Mouse (Mus musculus) heart, embryonic 11.5 days (tissue): ENCODE results near the gene Iqsec1. TPM values are rescaled to one million over a fixed set of nuclear protein-coding genes. Genes with fewer than 3 reads are reported as not detected.

Experiments
- ATAC-seq: fragments of 200-750 bp; cut with Nextera tagmentation; replicated peaks from 2 replicates; pipeline ENCODE4 v1.8.0; 2017; ENCODE audit warnings: moderate library complexity; ENCODE audit not compliant: insufficient number of reproducible peaks, low FRiP score, low TSS enrichment
- H3K27ac ChIP-seq: fragments of 300-500 bp; sonication (generic); 2 replicates; pipeline ENCODE4 v1.5.1; 2014; ENCODE audit warnings: mild to moderate bottlenecking, low read depth, low read length
- H3K27me3 ChIP-seq: fragments of 300-500 bp; sonication (generic); 2 replicates; pipeline ENCODE4 v1.6.1; 2014; ENCODE audit warnings: mild to moderate bottlenecking, low read length, mixed read lengths; ENCODE audit not compliant: control insufficient read depth, insufficient read depth
- H3K36me3 ChIP-seq: fragments of 300-500 bp; sonication (generic); 2 replicates; pipeline ENCODE4 v1.6.1; 2014; ENCODE audit warnings: mild to moderate bottlenecking, low read length, moderate library complexity, mixed read lengths; ENCODE audit not compliant: control insufficient read depth, insufficient read depth
- H3K4me1 ChIP-seq: fragments of 300-500 bp; sonication (generic); 2 replicates; pipeline ENCODE4 v1.6.1; 2014; ENCODE audit warnings: low read length; ENCODE audit not compliant: control insufficient read depth, insufficient read depth
- H3K4me2 ChIP-seq: fragments of 300-500 bp; sonication (generic); 2 replicates; pipeline ENCODE4 v1.6.1; 2014; ENCODE audit warnings: mild to moderate bottlenecking, moderate library complexity
- H3K4me3 ChIP-seq: fragments of 300-500 bp; sonication (generic); 2 replicates; pipeline ENCODE4 v1.5.1; 2014; ENCODE audit warnings: low read depth, low read length
- H3K9ac ChIP-seq: fragments of 300-500 bp; sonication (generic); 2 replicates; pipeline ENCODE4 v1.6.1; 2014; ENCODE audit warnings: mild to moderate bottlenecking, low read depth, low read length, moderate library complexity
- H3K9me3 ChIP-seq: fragments of 300-500 bp; sonication (generic); replicated peaks from 2 replicates; pipeline ENCODE4 v1.6.1; 2016; ENCODE audit warnings: low read length; ENCODE audit not compliant: control insufficient read depth
- WGBS: fragments of 180-500 bp; shearing (Covaris S2); extraction: QIAGEN DNeasy Blood & Tissue Kit; methylation state at CpG from one replicate; pipeline ENCODE4 v1.1.7; 2014; ENCODE audit not compliant: insufficient replicate concordance; 5-methylcytosine and 5-hydroxymethylcytosine counted together
- polyA plus RNA-seq: library from polyadenylated mRNA; unstranded; fragments of >200 nt; fragmentation: Nextera tagmentation; extraction: Ambion mirVana; gene quantifications from 2 replicates; pipeline ENCODE4 v1.2.1, GENCODE M21; 2014

Gene Iqsec1
- polyA plus RNA-seq, 1 experiment from 2014 or later, result 18.1 TPM

- Histone ChIP-seq H3K4me3 (no peak overlapping the region), H3K27ac (no peak overlapping the region), H3K4me1 (peaks cover 42% of the 10 kb centered on the region), H3K27me3 (peaks cover 4% of the 10 kb centered on the region), H3K4me2 (no peak overlapping the region), H3K36me3 (no peaks in the 10 kb centered on the region), H3K9ac (no peak overlapping the region), H3K9me3 (no peaks in the 10 kb centered on the region)
- ATAC-seq, result no peak
- WGBS, result 35% methylated on average over 2 of the region's 2 CpGs
Measured at GRCm38 (mm10) chr6:90805101-90805500, 183.4 kb downstream of the Iqsec1 start.

GRCm38 (mm10) chr6:90804646-90805045 is 183.8 kb downstream of the Iqsec1 start:
- Histone ChIP-seq H3K4me1 (peaks cover 42% of the 10 kb centered on the region), H3K4me3 (no peak overlapping the region), H3K27me3 (no peaks in the 10 kb centered on the region; the same call in 1 of the 2 replicates), H3K36me3 (no peaks in the 10 kb centered on the region), H3K27ac (no peak overlapping the region), H3K9ac (no peak overlapping the region), H3K9me3 (no peaks in the 10 kb centered on the region), H3K4me2 (no peak overlapping the region)
- no peak for ATAC-seq

- WGBS, result 79% methylated on average over 8 of the region's 8 CpGs
- ATAC-seq, result no peak
- no peaks in the 10 kb centered on the region for H3K9me3 ChIP-seq
- no peaks in the 10 kb centered on the region for H3K27me3 ChIP-seq
- no peak overlapping the region for H3K4me2 ChIP-seq
- H3K4me1 ChIP-seq, result peaks cover 32% of the 10 kb centered on the region
- H3K36me3 ChIP-seq, result no peaks in the 10 kb centered on the region
- no peak overlapping the region for H3K4me3 ChIP-seq
- H3K9ac ChIP-seq, result no peak overlapping the region
- H3K27ac ChIP-seq, result no peak overlapping the region
Measured at GRCm38 (mm10) chr6:90802604-90803003, 185.9 kb downstream of the Iqsec1 start.

- Histone ChIP-seq H3K9me3 (no peaks in the 10 kb centered on the region), H3K27me3 (no peaks in the 10 kb centered on the region), H3K4me1 (peaks cover 32% of the 10 kb centered on the region), H3K4me2 (no peak overlapping the region), H3K36me3 (no peaks in the 10 kb centered on the region), H3K9ac (no peak overlapping the region), H3K27ac (no peak overlapping the region), H3K4me3 (no peak overlapping the region)
- no peak for ATAC-seq
- 82% methylated on average over 3 of the region's 3 CpGs for WGBS
Measured at GRCm38 (mm10) chr6:90802058-90802457, 186.4 kb downstream of the Iqsec1 start.

GRCm38 (mm10) chr6:90800825-90801224 is 187.7 kb downstream of the Iqsec1 start:
- H3K27ac ChIP-seq, result no peak overlapping the region
- peaks cover 32% of the 10 kb centered on the region for H3K4me1 ChIP-seq
- no peak for ATAC-seq
- H3K4me2 ChIP-seq, result no peak overlapping the region
- 89% methylated on average over 2 of the region's 2 CpGs for WGBS
- no peaks in the 10 kb centered on the region for H3K36me3 ChIP-seq
- H3K9me3 ChIP-seq, result no peaks in the 10 kb centered on the region
- no peaks in the 10 kb centered on the region for H3K27me3 ChIP-seq
- no peak overlapping the region for H3K9ac ChIP-seq
- no peak overlapping the region for H3K4me3 ChIP-seq

- H3K9ac ChIP-seq, result no peak overlapping the region
- H3K4me3 ChIP-seq, result no peak overlapping the region
- no peak overlapping the region for H3K27ac ChIP-seq
- no peaks in the 10 kb centered on the region for H3K36me3 ChIP-seq
- ATAC-seq, result no peak
- H3K4me1 ChIP-seq, result peaks cover 20% of the 10 kb centered on the region
- 73% methylated on average over 1 of the region's 1 CpGs for WGBS
- H3K27me3 ChIP-seq, result no peaks in the 10 kb centered on the region
- no peak overlapping the region for H3K4me2 ChIP-seq
- no peaks in the 10 kb centered on the region for H3K9me3 ChIP-seq
Measured at GRCm38 (mm10) chr6:90799116-90799515, 189.4 kb downstream of the Iqsec1 start.

- peaks cover 18% of the 10 kb centered on the region for H3K4me1 ChIP-seq
- no peak overlapping the region for H3K9ac ChIP-seq
- H3K9me3 ChIP-seq, result no peaks in the 10 kb centered on the region
- ATAC-seq, result no peak
- H3K27me3 ChIP-seq, result no peaks in the 10 kb centered on the region
- no peak overlapping the region for H3K27ac ChIP-seq
- no peak overlapping the region for H3K4me3 ChIP-seq
- H3K36me3 ChIP-seq, result no peaks in the 10 kb centered on the region
- H3K4me2 ChIP-seq, result no peak overlapping the region
Measured at GRCm38 (mm10) chr6:90798201-90798600, 190.3 kb downstream of the Iqsec1 start.

GRCm38 (mm10) chr6:90796902-90797596 is 191.4 kb downstream of the Iqsec1 start:
- 85% methylated on average over 2 of the region's 2 CpGs for WGBS
- no peak for ATAC-seq
- H3K4me1 ChIP-seq, result peaks cover 15% of the 10 kb centered on the region
- H3K36me3 ChIP-seq, result no peaks in the 10 kb centered on the region
- H3K9ac ChIP-seq, result no peak overlapping the region
- no peak overlapping the region for H3K4me3 ChIP-seq
- no peaks in the 10 kb centered on the region for H3K27me3 ChIP-seq
- no peak overlapping the region for H3K27ac ChIP-seq
- no peak overlapping the region for H3K4me2 ChIP-seq
- H3K9me3 ChIP-seq, result no peaks in the 10 kb centered on the region

- Histone ChIP-seq H3K9me3 (no peaks in the 10 kb centered on the region), H3K4me2 (no peak overlapping the region), H3K27ac (no peak overlapping the region), H3K27me3 (no peaks in the 10 kb centered on the region), H3K4me3 (no peak overlapping the region), H3K4me1 (peaks cover 4% of the 10 kb centered on the region; the same call in 1 of the 2 replicates), H3K36me3 (no peaks in the 10 kb centered on the region), H3K9ac (no peak overlapping the region)
- ATAC-seq, result no peak
Measured at GRCm38 (mm10) chr6:90790901-90791300, 197.6 kb downstream of the Iqsec1 start.
